Mouse (Mus musculus) brain, embryonic 14.5 days (tissue): ENCODE data around the gene Mbtps1.

Experiments used
- CTCF ChIP-seq: fragments of 200-500 bp; IDR thresholded peaks from 2 replicates; pipeline ENCODE4 v1.5.1; 2012; ENCODE audit warnings: inconsistent platforms, mild to moderate bottlenecking, moderate library complexity, borderline replicate concordance; ENCODE audit not compliant: insufficient read depth, insufficient read length; ENCODE audit errors: extremely low read depth
- POLR2A ChIP-seq: fragments of 200-500 bp; IDR thresholded peaks from 2 replicates; pipeline ENCODE4 v1.6.1; 2012; ENCODE audit warnings: mild to moderate bottlenecking, inconsistent platforms, borderline replicate concordance; ENCODE audit not compliant: poor library complexity, insufficient read depth, insufficient read length, severe bottlenecking; ENCODE audit errors: extremely low read depth

- TF ChIP-seq CTCF: no peak
- TF ChIP-seq POLR2A: no peak
These were observed 20.6 kb upstream of the Mbtps1 start for GRCm38 (mm10) chr8:119579096-119579495.
